Mouse (Mus musculus): ENCODE data around the gene Kank4.
"Not testable (repeated sequence)": the region's sequence is repeated elsewhere in the genome, so short reads cannot be mapped to it uniquely, and the experiment has no call there.

The Kank4 gene

DNA sequence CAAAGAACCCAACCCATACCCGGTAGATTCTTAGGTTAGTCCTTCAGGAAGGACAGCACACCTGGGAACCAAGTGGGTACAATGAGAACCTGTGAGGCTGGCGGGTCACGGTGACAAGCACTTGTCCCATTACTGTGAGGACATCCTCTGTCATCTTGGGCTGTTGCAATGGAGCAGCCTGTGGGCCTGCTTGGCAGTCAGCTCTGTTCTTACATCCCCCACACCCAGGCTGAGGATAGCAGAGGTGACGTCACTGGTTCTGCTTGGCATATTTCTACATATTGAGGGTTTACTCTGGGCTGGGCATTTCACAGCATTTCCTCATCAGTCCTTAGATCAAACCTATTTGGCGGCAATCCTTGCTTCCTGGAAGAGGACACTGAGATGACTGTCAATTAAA is 43.6 kb downstream of the Kank4 start:
- no peak for DNase-seq

GRCm38 (mm10) chr4:98767134-98768133 is 49.9 kb downstream of the Kank4 start:
- no peak for DNase-seq

DNA sequence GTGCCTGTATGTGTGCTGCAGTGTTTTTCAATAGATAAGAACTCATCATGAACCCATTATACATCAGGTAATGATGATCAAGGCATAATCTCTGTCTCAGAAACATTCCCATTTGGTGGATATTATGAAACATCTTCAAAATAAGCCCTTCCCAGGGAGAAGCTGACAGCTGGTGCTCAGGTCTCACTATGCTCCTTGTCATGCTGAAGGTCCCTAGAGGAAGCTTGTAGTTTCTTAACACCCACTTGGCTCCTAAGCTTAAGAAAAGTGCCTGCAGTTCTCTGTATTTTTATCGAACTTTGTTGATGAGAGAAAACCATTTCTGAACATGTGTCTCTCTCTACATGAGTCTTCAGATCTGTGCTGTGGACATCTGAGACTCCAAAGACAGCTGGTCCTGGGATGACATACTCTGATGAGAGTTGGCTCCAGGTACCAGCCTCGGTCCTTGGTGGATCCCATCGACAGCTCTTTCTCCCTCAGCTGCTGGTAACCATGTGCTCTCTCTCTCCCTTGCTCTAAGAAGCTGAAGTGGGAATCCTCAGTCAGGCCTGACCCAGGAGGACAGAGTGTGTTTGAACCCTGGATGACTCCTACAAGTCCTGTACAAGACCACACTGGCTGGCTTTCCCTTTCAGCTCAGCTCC is 58.3 kb downstream of the Kank4 start:
- DNase-seq: no peak

DNA sequence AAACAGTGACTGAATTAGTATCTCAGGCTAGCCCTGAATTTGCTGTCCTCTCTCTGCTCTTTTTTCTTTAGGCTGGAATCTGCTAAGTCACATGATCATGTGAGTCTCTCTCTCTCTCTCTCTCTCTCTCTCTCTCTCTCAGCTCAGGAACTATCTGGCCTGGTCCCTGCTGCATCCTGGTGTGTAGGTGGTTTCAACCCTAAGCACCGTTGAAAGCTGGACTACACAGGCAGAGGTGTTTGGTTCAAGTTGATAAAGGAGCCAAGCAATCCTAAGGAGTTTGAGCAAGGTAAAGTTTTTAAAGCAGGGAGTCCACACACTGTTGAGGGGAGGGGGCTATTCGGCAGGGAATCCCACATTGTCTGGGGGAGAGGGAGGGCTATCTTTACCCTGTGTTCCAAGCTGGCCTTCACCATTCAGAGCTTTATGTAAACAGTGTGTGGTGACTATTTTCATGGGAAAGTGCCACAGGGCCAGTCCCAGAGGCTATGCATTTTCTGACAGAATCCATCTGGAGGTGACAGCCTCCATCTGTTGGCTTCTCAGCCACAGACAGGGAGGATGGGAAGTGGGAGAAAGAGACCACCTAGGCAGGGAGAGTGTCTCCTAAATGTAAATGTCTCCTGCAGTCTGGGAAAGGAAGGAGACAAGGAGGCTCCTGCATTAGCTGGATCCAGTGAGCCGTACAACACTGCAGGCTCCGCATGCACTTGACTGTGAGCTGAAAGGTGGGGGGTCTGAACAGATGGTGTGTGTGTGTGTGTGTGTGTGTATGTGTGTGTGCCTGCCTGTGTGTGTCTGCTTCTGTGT is 59.1 kb downstream of the Kank4 start:
- DNase-seq: no peak

DNA sequence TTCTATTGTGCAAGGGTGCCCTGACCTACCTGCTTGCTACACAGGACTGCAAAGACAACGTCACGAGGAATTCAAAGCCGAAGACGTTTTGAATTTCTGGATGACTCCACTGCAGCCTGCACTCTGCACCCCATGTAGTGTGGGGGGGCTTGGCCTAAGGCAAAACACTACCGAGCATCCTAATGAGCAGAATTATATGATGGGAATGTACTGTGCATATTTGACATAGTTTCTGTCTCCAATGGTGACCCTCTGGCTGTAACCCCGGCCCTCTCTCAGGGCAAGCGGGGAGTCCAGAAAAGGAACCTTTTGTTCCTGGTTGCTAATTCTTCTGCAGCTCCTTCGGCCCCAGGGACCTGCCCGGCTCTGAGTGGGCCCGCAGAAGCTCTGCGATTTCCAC is 61.2 kb downstream of the Kank4 start:
- DNase-seq: no peak

DNA sequence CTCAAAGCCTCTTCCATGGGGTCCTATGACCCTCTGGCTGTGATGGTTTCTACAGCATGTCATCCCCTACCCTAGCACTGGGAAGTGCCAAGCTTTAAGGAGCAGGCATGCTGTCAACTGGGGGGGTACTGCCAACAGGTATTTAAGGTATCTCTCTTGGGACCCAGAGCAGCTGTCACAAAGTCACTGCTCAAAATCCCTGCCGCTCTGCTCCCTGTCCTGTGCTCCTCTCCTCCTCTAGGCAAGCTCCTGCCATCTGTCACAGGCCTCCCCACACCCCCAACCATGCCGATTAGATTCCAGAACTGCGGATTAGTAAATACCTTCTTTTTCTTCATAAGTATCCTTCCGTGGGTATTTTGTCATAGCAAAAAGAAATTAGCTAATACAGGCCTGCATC is 62.9 kb downstream of the Kank4 start:
- DNase-seq: no peak

GRCm38 (mm10) chr4:98743906-98744210 is 73.5 kb downstream of the Kank4 start:
- DNase-seq: no peak

DNA sequence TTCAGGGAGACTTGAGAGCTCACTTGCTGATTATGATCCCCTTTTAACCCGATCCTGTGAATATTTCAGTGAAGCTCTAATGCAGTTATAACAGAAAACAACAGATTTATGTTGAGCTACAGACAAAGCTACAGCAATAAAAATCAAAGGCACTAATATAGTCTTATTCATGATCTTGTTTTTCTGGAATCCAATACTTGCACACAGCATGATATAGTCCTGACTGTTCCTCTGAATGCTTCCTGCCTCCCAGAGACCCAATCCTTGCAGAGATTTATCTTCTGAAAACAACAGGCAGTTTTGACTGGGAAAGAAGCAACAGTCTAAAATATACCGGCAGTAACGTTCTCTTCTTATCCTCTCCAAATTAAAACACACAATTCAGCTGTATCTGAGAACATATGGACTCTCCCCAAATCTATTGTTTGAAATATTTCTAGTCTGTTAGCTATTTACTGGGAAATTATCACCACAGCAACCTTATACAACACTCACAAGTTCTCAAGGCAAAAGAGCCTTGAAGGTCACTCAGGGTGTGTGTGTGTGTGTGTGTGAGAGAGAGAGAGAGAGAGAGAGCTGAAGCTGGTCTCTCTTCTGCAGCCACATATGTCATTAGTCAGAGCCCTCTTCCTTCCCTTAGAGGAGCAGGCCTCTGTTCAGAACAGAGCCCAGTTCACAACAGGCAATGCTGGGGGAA is 74.0 kb downstream of the Kank4 start:
- no peak for DNase-seq

DNA sequence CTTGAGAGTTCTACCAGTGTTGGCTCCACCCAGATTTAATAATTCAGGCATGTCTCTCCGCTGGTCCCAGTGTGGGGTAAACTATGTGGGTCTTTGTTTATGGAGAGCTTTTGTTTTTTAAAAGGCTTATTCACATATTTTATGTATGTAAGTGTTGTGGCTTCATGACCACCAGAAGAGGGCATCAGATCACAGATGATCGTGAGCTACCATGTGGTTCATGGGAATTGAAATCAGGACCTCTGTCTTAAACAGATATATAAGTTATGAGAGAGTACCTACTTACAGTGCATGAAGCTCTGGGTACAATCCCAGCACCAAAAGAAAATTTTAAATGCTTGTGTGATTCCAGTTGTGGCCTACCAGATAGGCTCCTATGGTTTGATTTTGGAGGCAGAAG is 77.6 kb downstream of the Kank4 start:
- no peak for DNase-seq

DNA sequence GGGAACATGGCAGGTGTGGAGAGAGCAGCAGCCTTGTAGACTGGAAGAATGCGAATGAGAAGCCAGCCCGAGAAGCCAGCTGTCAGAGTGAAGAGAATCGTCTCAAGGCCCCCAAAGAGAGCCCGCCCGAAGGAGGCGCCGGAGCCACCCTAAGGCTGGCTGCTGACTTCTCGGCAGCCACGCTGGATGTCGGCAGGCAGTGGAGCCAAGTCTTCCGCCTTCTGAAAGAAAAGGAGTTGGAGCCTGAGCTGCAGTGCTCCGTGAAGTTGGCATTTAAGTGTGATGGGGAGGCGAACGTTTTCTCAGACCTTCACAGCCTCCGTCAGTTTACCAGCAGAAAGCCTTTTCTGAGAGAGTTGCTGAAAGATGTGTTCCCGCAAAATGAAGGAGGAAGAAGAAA is 83.7 kb downstream of the Kank4 start:
- no peak for DNase-seq

- DNase-seq: no peak
Observed at GRCm38 (mm10) chr4:98728716-98729115, 88.6 kb downstream of the Kank4 start.

DNA sequence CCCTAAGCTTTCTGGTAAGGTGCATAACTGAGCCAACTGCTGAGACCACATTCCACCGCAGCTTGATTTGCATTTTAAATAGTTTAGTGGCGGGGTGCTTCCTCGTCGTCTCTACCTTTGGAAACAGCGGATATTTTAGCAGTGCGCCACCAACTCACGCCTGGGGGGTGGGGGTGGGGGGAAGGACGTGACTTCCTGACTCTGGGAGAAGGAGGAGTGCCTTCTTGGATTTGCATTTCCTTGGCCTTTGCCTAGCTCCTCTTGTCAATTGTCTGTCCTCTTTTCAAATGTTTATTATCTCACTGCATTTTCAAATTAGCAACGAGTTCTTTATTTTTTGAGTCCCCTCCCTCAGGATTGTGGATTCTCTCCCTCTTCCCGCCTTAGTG is 89.4 kb downstream of the Kank4 start:
- DNase-seq: no peak

DNA sequence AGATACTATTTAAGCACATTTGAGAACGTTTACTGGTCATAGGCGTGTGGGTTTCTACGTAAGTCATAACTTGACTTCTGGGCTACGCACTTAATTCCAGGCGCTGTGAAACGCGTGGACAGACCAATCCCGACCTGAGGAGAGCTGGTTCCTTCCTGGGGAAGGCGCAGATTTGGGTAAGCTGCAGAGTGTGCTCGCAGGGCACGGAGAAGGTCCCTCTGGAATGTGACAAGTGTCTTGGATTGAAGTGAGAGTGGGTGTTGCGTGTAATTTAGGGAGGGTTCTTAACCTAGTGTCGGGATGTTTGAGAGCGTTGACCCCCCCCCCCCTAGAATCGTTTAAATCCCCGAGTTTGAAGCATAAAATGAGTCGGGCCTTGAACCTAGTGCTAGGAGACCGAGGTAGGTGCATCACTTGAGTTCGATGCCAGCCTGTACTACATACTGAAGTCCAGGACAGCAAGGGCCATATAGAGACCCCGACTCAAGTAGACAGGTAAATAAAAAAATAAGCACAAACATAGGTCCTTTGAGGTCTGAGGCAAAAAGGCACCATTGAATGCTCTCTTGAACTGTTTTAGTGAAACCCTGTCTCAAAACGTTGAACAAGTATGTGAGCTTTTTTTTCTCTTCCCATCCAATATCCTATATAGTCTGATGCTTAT is 89.9 kb downstream of the Kank4 start:
- no peak for DNase-seq

DNA sequence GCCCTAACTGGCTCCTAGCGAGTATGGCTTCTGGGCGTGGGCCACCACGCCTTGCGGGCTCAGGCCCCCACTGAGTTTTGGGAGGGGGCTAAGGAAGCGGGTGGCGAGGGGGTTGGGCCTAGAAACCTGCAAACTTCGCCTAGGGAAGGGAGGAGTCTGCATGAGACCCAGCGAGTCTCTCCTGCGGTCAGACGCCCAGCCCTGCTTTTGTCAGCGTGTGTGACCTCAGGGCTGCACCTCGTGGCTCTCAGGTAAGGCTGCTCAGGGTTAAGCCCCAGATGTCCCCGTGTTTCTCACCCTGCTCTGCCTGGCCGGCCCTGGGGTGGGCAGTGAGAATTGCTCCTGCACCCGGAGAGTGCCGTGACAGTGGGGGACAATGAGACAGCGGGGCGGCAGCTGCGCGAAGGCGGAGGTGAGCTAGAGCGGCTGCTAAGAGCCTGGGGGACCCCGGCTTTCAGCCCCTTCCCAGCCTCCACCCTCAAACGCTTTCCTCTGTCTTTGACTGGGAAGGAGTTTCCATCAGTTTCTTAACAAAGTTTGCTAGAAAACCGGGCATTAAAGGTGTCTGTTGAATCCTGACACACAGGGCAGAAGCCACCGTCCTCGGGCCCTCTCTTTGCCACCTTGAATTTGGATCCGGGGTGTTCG is 90.6 kb downstream of the Kank4 start, which contains the start of gene L1td1:
L1td1 (plus strand) TSS at position 145 of the 648 bp plus-strand sequence.
- DNase-seq: no peak

GRCm38 (mm10) chr4:98725439-98725838 is 91.9 kb downstream of the Kank4 start:
- no peak for DNase-seq

- not testable (repeated sequence) for DNase-seq
Observed at GRCm38 (mm10) chr4:98724682-98725081, 92.7 kb downstream of the Kank4 start.

DNA sequence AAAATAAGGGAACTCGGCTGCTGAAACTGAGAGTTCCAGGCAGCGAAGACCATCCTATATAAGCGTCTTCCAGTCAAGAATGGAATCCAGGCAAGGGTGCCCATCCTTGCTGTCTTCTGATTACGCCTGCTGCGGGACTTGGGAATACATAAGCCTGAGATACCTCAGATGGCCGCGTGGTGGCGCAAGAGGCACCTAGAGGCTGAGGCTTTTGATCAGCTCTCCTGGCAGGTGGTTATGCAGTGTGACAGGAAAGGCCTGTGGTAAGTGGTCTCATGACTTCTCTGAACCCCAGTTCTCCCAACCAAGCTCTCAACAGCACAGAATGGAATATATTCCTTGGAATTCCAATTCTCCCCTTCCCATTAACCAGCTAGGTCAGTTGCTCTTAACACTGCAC is 94.9 kb downstream of the Kank4 start:
- DNase-seq: peak; percentile 68

GRCm38 (mm10) chr4:98718547-98718917 is 98.8 kb downstream of the Kank4 start:
- DNase-seq: no peak

- DNase-seq: no peak
Observed at GRCm38 (mm10) chr4:98717735-98718546, 99.4 kb downstream of the Kank4 start.

- DNase-seq: no peak
Observed at GRCm38 (mm10) chr4:98710891-98711290, 106.4 kb downstream of the Kank4 start.
